Mouse (Mus musculus) skeletal muscle tissue, adult 2 months (tissue): ENCODE data around the gene Cdk11b.
"Not testable (repeated sequence)": the region's sequence is repeated elsewhere in the genome, so short reads cannot be mapped to it uniquely, and the experiment has no call there.

Experiments
- DNase-seq: peaks from one replicate; pipeline ENCODE4 v3.0.0-alpha.2; 2012; ENCODE audit warnings: low read depth, low spot score

The Cdk11b gene

DNA sequence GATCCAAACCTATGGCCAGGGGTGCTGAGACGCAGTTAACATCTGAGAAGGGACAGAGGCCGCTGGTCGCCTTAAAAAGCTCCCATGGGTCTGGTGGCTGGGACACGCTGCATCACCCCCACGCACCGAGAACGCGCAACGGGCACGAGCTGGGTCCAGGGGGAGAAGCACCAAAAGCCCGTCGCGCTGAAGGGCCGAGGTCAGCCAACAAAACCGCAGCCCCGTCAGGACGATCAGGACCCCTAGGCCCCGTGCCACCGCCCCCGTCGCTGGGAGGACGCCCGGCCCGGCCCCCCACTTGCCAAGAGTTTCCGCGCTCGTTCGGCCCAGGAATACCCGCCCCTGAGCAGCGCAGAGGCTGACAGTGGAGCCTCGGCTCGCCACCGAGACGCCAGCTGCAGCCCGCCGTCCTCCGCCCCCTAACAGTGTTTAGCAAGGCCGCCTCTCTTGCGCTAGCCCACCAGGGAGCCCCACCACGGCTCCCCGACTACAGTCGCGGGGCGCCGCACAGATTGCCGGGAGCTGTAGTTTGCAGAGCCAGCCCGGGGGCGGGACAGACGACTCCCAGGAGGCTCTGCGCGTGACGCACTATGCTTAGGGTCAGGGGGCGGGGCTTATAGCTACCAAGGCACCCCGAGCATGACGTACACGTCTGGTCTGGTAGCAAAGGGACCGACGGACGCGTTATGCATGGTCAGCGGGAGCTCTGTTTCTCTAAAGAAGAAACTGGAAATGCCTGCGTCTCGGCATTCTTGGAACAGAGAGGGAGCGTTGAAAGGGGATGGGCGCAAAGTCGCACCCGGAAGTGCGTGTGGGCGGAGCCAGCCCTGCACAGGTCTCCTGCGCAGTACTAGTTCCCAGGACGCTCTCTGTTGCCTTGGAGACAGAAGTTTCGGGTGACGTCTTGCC is 44.3 kb downstream of the Cdk11b start, which contains the start of gene Mib2:
Gene Mib2 (minus strand): TSS at position 510 of the 909 bp plus-strand sequence.
- peak; percentile 90 for DNase-seq

- DNase-seq = no peak
Measured at GRCm38 (mm10) chr4:155669598-155670075, 45.0 kb downstream of the Cdk11b start.

- not testable (repeated sequence) for DNase-seq
Measured at GRCm38 (mm10) chr4:155670236-155670635, 45.6 kb downstream of the Cdk11b start.

- no peak for DNase-seq
Measured at GRCm38 (mm10) chr4:155672082-155672481, 47.4 kb downstream of the Cdk11b start.

DNA sequence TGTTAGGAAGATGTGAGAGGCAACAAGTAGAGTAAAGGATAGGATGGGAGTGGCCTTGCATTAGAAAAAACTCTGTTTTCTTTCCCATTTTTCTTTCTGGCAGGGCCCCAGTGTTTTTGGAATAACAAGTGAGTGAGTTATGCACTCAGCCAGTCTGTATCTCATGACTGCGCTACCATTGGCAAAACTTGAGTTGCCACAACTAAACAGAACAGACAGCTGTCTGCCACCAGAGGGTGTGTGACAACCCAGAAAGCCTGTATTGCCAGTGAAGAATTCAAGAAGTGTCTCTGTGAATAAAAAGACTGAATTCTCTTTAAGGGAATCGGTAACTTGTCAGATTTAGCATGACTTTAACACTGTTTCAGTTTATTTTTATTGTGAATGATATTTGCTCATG is 51.3 kb downstream of the Cdk11b start:
- no peak for DNase-seq

GRCm38 (mm10) chr4:155683670-155684277 is 59.1 kb downstream of the Cdk11b start:
- not testable (repeated sequence) for DNase-seq

GRCm38 (mm10) chr4:155687764-155688163 is 63.1 kb downstream of the Cdk11b start:
- not testable (repeated sequence) for DNase-seq

DNA sequence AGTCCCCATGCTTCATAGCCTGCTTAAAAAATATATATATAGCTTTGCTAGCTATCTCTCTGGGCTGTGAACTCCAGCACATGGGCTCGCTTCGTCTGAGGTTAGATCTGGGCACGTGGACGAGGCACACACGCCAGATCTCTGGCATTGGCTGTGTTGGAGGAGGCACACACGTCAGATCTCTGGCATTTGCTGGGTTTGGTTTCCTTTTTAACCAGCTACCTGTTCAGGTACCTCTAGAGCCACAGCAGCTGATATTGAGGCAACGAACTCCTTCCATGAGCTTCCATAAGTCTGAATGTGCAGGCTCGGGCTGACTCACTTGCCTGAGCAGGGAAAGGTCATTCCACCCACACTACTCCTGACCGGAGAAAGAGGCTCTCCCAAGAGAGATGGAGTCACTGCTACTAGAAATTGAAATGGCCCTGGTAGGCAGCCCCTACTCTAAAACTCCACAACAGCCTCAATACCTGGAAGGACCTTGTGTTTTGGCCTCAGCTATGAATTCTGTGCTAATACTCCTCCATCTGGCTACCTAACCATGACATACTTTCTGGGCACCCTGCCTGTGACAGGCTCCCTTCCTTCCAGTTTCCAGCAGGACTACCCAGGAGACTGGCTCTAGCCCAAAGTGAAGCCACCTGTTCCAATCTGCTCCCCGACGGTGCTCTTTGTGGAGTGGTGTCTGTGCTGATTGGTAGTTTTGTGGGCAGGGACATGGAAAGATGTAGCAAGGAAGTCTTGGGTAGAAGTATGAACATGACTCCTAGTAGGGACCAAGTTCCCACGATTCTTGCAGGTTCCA is 66.1 kb downstream of the Cdk11b start:
- DNase-seq = no peak

GRCm38 (mm10) chr4:155692421-155692820 is 67.8 kb downstream of the Cdk11b start:
- no peak for DNase-seq

DNA sequence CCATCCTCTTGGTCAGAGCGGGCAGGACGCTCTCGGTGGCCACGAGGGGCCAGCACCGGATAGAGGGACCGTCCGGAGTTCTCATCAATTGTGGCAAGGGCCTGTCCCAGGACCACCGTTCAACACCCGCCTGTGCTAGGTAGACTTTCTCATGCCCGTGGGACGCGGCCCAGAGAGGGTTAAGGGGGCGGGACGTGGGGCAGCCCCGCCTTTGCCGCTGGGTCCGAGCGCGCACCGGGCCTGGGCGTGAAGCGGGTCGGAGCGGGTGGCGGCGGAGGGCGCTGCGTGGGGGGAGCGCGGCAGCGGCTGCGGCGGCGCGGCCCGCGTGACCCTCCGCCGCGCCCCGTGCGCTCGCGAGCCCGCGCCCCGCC is 69.4 kb downstream of the Cdk11b start, which contains the start of gene Fndc10:
Gene Fndc10 (plus strand): TSS at position 232 of the 371 bp plus-strand sequence.
- no peak for DNase-seq

DNA sequence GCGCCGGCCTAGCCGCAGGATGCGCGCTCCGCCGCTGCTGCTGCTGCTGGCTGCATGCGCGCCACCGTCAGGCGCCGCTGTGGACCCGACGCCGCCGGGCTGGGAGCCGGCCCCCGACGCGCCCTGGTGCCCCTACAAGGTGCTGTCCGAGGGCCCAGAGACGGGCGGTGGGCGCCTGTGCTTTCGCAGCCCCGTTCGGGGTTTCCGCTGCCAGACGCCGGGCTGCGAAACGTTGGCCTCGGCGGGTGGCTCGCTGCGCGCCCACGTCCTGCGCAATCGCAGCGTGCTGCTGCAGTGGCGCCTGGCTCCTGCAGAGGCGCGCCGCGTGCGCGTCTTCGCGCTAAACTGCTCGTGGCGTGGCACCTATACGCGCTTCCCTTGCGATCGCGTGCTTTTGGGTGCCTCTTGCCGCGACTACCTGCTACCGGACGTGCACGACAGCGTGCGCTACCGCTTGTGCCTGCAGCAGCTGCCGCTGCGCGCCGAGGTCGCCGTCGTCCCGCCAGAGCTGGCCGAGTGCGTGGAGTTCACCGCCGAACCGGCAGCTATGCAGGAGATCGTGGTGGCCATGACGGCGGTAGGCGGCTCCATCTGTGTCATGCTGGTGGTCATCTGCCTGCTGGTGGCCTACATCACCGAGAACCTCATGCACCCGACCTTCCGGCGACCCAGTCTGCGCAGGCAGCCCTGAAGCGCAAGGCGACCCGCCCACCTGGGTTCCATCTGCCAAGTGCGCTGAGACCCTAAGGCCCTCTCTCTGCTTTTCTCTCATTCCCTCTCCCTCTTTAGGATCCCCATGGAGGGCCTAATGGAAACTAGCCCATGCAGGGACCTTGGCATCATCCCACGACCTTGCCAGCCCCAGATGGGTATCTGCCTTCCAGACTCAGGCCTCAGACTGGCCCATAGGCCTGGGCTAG is 70.1 kb downstream of the Cdk11b start:
- no peak for DNase-seq

- no peak for DNase-seq
Measured at GRCm38 (mm10) chr4:155695531-155696062, 70.9 kb downstream of the Cdk11b start.

DNA sequence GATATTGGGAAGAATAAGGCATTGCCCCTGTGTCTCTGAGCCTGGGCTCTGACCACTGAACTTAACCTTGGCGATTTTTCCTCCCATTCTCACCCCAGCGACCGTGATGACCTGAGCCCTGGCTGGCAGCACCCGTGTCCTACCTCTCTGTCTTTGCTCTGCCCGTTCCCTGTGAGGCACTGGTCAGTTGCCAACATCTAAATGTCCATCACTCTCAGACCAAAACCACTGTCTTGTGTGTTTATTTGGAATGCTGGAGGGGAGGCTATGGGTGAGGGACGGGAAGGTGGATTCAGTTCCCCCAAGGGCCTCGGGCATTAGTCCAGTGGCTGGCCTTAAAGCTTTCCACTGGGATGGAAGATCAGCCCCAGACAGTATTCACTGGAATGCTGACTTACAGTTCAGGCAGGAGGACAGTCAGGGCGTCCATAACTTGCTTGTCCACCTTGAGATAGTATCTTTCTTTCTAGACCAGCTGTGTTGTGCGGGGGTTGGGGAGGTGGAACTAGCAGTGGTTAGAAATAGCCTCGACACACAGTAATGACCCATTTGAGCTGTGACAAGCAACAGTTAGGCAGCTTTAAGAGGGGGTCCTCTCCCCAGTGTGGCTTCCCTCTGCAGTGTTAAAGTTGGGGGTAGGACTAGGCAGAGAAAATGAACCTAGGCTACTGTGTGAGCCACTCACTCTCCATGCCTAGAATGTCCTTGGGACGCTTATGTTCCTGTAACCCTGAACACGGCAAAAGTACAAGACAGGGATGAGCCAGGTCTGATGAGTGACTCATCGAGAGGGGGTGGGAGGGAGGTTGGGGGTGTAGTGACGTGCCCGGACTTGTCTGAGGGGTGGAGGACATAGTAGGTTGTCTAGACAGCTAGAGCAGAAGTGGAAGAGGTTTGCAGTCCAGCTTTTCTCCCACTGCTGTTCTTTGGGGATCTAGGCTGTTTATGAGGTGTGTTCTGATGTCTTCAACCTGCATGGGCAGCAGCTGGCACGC is 71.9 kb downstream of the Cdk11b start:
- no peak for DNase-seq
